Mouse (Mus musculus) urinary bladder, postnatal 36 days (tissue): Measurements from ENCODE around the gene Nsun6.

Experiments
- DNase-seq, 2 experiments: peaks; one replicate each; pipeline ENCODE4 v3.0.0; 2022; ENCODE audit warnings: low spot score in 2 of 2, mixed read lengths in 1 of 2

Nsun6 gene

GRCm38 (mm10) chr2:14992531-14992930 lies 62.3 kb downstream of the Nsun6 start:
- DNase-seq = no peak

DNA sequence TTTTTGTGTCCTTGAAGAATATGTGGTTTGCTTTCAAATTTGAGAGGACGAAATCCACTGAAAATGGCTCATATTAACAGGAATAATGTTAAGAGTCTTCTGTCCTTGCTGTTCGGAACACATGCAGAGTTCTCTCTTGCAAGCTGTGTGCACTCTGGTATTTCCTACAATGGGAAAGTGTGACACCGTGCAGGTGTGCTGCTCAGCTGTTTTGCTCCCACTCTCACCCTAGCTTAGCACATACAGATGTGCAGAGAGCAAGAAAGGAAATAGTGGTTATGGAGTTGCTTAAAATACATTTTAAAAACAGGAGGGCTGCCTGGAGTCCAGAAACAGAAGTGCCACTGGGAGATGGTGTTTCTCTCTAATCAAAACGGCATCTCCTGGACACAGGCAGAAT lies 65.5 kb downstream of the Nsun6 start:
- no peak for DNase-seq

DNA sequence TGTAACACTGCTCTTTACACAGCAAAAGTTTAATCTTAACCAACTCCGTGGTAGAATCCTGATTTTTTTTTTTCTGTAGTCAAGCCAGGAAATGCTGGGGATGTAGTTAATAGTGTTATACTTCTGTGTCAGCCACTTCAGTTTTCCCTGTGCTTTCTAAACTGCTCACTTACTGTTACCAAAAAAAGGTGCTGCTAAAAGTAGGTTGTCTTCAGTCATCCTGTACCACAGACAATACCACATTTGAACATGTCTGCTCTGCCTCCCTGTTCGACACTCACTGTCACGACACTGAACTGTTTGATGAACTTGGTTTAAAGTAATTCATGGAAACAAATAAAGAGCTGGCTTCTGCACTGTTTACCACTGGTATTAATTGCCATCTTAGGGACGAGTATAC lies 66.4 kb downstream of the Nsun6 start:
- no peak for DNase-seq

- DNase-seq = no peak
Observed at GRCm38 (mm10) chr2:14984029-14984428, 70.8 kb downstream of the Nsun6 start.

GRCm38 (mm10) chr2:14961493-14961892 lies 93.4 kb downstream of the Nsun6 start:
- DNase-seq = no peak

DNA sequence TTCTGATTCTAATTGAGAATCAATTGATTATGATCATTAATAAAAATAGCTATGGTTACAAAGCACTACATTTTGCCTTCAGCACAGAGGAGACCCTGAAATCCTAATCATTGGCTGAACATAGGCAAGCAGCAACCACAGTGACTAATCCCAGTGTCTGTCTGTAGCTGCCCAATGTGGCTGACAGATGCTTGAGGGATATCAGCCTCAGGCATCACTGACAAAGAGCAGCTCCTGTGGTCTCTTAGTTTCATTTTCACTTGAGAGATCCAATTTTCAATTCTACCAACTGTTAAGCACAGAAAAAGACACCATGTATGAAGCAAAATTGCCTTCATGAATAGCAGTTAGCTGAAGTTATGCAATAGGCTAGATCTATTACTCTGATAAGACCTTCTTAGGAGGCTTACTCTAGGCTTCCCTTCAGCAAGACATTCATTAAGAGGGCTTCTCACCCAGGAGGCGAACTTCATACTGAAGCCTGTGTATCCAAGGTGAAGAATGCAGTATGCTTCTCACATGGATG lies 93.8 kb downstream of the Nsun6 start:
- DNase-seq = no peak

DNA sequence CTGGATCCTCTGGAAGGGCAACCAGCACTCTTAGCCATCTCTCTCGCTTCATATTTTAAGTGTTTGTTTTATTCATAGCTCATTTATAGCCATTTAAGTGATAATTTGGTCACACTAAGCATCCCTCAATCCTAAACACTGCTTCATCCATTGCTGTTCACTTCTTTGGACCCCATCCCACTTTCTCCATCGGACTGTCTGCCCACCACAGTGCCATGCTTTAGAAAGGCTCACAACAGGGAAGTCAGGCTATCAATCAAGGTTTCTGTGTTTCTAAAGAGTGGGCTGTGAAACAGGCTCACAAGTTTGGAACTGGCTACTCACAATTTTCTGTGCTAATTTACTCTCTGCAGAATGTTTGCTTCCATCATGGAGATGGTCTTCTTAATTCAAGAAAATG lies 101.8 kb downstream of the Nsun6 start:
- no peak for DNase-seq
